Mouse (Mus musculus) left cerebral cortex, adult 2 months (tissue): ENCODE measurements at regions not wholly inside any gene's neighbourhood (a gene's known extent, or its start where the extent isn't known, plus 50 kb on each side); places are given as distances from the start of the nearest gene placed in this dataset.

Experiments used
- DNase-seq, 2 experiments: peaks; one replicate each; pipeline ENCODE4 v3.0.0; 2021 to 2022; ENCODE audit warnings: low spot score in 2 of 2, mixed read lengths in 1 of 2; ENCODE audit errors: extremely low spot score in 1 of 2
- H3K27ac ChIP-seq: fragments of 200-600 bp; 2 replicates; pipeline ENCODE4 v1.8.1; 2022
- H3K4me3 ChIP-seq: fragments of 200-600 bp; 2 replicates; pipeline ENCODE4 v1.8.1; 2022
- CTCF ChIP-seq: fragments of 200-600 bp; IDR thresholded peaks from 2 replicates; pipeline ENCODE4 v1.8.1; 2022; ENCODE audit warnings: antibody characterized with exemption, mild to moderate bottlenecking, moderate library complexity
- intact Hi-C: fragments of 180-260 bp; cut with DNase I; formaldehyde crosslinking; loops from one replicate; pipeline ENCODE4 v1.15.1; 2025

DNA sequence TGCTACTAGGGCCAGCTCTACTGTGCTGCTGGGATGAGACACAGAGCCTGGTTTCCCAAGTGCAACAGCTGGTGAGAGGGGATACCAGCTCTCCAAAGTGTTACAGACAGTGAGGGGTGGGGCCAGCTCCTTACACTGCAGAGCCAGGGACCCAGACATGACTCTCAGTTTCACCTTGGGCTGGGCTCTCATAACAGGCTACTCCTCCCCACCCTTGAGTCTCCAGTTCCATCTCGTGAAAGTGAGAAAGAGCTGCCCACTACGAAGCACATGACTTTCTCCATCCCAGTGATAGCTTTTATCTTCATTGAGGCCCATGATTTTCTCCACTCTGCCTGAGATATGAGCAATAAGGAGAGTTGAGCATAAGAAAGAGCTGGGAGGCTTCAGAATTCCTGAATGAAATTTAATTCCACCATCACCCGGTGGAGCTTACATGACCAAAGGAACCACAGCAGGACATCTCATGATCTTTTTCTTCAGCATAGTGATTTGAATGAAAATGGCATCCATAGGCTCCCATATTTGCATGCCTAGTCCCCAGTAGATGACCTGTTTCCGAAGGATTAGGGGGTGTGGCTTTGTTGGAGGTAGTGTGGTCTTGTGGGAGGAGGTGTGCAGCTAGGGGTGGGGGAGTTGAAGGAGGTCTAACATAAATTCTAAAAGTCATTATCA lies 153.5 kb downstream of the Spata18 start:
- Histone ChIP-seq H3K4me3 (no peak overlapping the region), H3K27ac (no peak overlapping the region)
- TF ChIP-seq CTCF, result no peak
- DNase-seq, result no peak
- intact Hi-C loops, result no loop called here

DNA sequence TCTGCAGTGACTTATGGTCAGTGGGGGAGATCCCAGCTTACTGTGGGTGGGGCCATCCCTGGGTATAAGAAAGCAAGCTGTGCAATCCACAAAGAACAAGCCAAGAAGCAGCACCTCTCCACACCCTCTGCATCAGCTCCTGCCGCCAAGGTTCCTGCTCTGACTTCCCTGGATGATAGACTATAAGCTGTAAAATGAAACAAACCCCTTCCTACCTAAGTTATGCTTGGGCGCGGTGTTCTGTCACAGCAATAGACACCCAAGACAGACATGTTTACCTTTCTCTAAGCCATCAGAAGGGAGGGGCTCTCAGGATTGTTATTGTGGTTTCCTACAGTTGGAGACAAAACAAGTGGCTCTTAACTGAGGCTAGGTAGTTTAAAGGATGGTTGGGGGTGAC lies 159.5 kb downstream of the Spata18 start:
- intact Hi-C loops, result no loop called here
- H3K4me3 ChIP-seq, result no peak overlapping the region
- no peak overlapping the region for H3K27ac ChIP-seq
- no peak for TF ChIP-seq CTCF
- DNase-seq, result no peak

DNA sequence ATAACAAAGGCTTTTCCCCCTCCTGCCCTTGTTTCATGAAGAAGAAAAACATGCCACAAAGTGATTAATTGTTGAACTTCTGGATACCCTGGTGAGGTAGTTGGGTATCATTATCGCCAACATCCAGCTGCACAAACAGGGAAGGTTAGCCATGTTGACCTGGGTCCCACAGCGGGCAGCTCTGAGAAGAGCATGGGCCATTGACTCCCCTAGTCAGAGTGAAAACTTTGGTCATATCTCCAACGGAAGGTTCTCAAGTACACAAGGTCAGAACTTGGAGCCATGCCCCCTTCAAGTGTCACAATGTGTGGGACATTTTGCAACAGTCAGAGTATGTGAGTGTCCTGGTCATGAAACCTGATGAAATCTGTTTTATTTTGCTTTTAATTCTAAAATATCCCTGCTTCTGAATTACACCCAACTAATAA lies 159.9 kb downstream of the Spata18 start:
- no peak for DNase-seq

DNA sequence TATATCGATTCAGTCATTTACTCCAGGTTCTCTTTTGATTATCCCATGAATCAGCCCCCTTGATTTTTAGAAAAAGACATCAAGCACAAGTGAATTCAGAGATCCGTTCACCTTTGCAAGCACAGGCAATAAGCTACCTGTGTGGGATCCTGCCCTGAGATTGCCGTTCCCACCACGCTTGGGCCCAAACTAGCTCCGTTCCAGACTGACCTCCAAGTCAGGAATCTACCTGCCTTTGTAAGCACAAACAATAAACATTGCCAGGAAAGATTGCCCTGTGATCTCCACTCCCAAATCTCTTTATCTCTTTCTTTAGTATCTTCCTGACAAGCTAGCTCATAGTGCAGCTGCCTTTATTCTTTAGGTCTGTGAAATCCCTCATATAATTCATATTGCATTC lies 164.6 kb downstream of the Spata18 start:
- intact Hi-C loops, result no loop called here
- no peak for DNase-seq
- TF ChIP-seq CTCF, result no peak
- Histone ChIP-seq H3K4me3 (no peak overlapping the region), H3K27ac (no peak overlapping the region)

More for the DNA sequence above, 159.9 kb downstream of the Spata18 start:
- Histone ChIP-seq H3K27ac (no peak overlapping the region), H3K4me3 (no peak overlapping the region)
- intact Hi-C loops, result no loop called here
- TF ChIP-seq CTCF, result no peak

DNA sequence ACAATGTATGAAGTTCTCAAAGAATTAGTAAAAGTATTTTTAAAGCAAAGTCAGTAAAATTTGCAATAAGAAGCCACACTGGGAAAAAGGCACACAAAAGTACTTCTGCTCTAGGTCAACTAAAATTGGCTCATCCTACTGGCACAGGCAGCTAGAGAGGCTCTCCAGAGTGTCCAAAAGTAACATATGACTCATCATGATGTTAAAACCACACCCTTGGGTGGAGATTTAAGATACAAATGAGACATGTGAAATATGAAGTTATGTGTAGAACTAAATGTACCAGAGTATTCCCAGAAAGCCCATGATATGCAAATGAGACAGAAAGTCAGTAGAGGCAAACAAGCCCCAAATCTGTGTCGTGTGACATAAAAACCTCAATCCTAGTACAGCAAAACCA lies 166.0 kb downstream of the Spata18 start:
- intact Hi-C loops, result no loop called here
- no peak for TF ChIP-seq CTCF
- DNase-seq, result no peak

DNA sequence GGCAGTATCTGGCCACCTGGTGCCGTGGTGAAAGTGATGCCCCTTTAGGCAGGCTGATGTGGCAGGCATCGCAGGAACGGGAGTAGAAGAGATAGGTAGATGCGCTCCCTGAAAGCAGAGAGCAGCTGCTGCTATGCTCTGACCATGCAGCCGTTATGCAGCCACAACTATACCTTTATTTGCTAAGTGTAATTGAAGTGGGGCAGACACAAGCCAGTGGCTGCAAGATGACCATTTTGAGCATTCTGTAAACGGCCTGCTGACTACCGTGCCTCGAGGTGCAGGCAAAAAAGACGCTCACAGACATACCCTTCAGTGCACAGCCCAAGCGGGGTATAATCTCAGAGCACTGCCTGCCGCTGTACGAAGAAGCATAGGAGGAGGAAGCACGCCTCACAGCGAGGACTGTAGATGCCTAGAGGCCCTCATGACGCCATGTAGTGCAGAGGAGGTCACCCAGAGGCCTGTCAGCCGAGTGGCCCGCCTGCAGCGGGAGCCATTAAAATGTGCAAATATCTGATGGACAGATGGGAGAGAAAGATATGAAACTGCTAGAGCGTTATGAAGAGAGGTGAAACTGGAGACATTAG lies 170.9 kb downstream of the Spata18 start:
- Histone ChIP-seq H3K27ac (no peak overlapping the region), H3K4me3 (no peak overlapping the region)
- TF ChIP-seq CTCF, result no peak
- intact Hi-C loops, result no loop called here
- no peak for DNase-seq

More for the DNA sequence above, 166.0 kb downstream of the Spata18 start:
- Histone ChIP-seq H3K4me3 (no peak overlapping the region), H3K27ac (no peak overlapping the region)

DNA sequence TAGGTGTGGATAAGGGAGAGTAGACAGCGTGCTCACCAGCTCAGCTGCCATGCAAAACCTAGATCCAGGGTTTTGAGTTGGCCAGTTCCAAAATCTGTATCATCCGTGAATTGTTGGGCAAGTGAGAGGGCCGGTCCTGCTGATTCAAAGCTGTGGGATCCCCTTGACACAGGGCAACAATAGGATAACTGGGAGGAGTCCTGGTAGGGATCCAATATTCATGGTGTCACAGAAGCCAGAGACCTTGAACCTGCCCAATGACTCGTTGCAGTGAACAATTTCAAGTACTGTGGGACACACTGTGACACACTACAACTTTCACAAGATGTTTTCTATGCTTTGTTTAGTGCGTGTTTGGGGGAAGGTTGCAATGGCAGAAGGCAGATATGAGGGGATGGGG lies 172.2 kb downstream of the Spata18 start:
- Histone ChIP-seq H3K27ac (no peak overlapping the region), H3K4me3 (no peak overlapping the region)
- no peak for DNase-seq
- no peak for TF ChIP-seq CTCF
- intact Hi-C loops, result no loop called here

DNA sequence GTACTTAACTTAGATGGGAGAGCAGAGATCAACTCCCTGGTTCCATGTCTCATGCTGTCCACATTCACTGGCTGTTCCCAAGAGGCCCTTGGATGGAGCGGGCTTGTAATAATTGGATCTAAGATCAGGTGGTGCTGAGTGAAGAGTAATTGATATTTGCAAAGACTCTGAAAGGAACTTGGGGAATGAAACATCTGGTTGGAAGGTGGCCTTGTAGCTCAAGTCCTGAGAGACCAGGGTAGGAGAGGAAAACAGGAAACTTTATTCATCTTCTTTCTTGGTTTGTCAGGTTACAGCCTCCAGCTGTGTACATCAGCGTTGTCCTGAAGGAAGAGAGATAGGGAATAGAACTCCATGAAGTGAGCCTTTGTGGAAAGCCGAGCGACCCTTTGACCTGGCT lies 175.8 kb downstream of the Spata18 start:
- no peak for TF ChIP-seq CTCF
- H3K4me3 ChIP-seq, result no peak overlapping the region
- DNase-seq, result no peak
- H3K27ac ChIP-seq, result no peak overlapping the region
- intact Hi-C loops, result no loop called here

DNA sequence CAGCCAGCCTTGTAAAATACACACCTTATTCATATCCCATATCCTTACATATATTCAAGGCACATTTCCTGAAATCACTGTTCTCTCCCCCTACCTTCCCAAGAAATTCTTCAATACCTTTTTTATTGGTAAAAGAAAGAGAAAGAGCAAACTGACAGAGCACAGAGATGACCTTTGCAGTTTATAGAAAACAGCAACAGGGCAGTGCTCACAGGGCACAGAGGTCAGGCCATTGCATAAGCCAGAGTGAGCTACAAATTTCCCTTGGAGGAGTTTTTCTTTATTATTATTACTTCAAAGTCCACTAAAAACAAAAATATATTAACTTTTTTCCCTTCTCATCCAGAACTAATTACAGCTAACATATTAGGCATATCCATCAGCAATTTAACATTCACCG lies 182.5 kb downstream of the Spata18 start:
- no peak for TF ChIP-seq CTCF
- no peak for DNase-seq
- intact Hi-C loops, result no loop called here
- Histone ChIP-seq H3K27ac (no peak overlapping the region), H3K4me3 (no peak overlapping the region)

DNA sequence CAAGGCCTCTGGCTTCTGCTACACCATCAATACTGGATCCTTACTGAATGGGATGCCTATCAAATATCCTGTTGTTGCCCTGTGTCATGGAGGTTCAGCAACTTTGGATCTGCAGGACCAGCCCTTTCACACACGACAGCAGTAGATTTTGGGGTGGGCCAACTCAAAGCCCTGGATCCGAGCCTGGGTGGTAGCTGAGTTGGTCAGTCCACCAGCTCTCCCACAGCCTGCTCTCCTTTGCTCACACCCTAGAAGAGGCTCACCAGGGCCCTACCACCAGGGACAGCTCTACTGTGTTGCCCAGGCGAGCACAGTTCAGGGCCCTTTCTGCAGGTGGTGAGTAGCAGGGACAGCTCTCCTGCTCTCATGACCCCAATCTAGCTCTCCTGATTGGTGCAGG lies 192.6 kb downstream of the Spata18 start:
- intact Hi-C loops, result no loop called here
- no peak for TF ChIP-seq CTCF
- H3K27ac ChIP-seq, result no peak overlapping the region
- no peak for DNase-seq
- H3K4me3 ChIP-seq, result no peak overlapping the region

DNA sequence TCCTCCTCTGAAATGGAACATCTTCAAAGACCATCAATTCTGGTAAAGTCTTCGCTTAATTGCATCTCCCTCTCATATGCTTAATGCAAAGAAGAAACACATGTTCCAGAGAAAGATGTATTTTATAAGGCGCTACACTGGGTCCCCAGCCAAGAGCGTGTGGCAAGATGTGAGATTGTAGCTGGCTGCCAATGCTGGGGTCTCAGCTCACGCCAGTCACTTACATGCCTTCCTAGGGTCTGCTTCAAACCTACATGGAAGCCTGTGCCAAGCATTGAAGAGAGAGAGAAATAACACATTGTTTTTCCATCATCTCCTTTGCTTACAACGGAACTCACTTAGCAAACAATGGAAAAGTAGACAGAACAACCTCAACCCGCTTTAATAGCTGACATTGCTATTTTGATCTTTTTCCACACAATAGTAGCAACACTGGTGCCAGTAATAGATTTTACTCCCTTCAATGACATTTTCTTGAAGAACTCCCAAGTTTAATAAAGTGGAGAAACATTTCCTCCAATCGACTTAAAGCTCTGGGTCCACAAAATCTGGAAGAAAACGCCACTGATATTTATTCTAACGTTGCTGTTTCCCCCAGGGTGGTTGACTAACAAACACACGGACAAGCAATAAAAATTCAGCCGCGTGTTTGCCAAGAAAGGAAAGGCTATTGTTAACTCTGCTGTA lies 195.1 kb downstream of the Spata18 start:
- no peak for DNase-seq
- no peak overlapping the region for H3K4me3 ChIP-seq
- intact Hi-C loops, result no loop called here
- H3K27ac ChIP-seq, result no peak overlapping the region
- TF ChIP-seq CTCF, result no peak

DNA sequence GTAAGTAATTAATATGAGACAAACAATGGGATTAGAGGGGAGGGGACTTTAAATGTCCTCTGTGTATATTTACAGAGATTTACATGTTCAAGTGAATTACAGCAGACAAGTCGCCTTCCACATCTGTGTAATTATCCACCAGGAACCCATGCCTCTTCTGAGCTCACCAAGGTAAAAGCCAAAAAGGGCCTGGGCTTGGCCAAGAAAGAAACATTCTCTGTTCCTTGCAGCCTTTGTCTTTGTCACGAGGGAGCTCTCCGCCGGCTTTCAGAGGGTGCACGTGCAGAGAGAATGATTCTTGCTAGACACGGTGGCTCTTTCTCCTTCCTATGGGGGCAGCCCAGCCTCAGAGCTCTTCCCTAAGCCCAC lies 195.6 kb downstream of the Spata18 start:
- Histone ChIP-seq H3K27ac (no peak overlapping the region), H3K4me3 (no peak overlapping the region)
- TF ChIP-seq CTCF, result no peak
- DNase-seq, result no peak
- intact Hi-C loops, result no loop called here

DNA sequence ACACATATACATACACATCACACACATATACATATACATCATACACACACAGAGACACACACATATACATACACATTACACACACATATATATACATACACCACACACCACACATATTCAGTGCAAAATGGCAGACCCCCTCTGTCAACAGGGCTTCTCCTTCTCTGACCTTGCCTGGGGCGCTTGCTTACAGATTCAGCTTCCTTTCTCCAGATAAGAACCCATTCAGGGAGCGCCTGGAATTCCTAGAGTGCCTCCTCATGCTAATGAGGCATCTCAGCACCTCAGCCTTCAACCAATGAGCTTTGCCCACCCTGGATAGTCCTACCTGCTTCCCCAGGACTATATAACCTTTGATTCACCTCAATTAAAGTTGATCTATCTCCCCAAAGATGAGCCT lies 200.3 kb downstream of the Spata18 start:
- intact Hi-C loops, result loop anchor here (5.0 to 10.0 kb wide), 5 partner anchors 89 to 1291 kb away; no protein-coding TSS in a partner anchor
- Histone ChIP-seq H3K4me3 (no peak overlapping the region), H3K27ac (no peak overlapping the region)
- no peak for TF ChIP-seq CTCF
- no peak for DNase-seq
